8 mouse cellular contexts compared by ENCODE assay signal in genomic region chr16:57167514-57167912, GRCm38 (mm10). TPM values are rescaled to one million over a fixed set of nuclear protein-coding genes. Genes with fewer than 3 reads are reported as not detected.
DNase-seq lines count a peak whose midpoint lies in the region; ATAC-seq and TF ChIP-seq lines count a peak whose summit lies in the region.

No protein-coding gene starts in this region.

- no peak for DNase-seq in cerebellum, adult 2 months
- no peak for DNase-seq in cerebellum, adult 8-10 months
- no peak for DNase-seq in testis, postnatal 10 days (ENCODE audit: low spot score)
- DNase-seq in liver, embryonic 13.5 days = no peak
- DNase-seq in stomach, postnatal 0 days (ENCODE audit: low spot score) = no peak
- DNase-seq in spleen, postnatal 10 days (ENCODE audit: low spot score in 2 of 2) = no peak
- no peak for DNase-seq in gastrocnemius, postnatal 4 days (ENCODE audit: low spot score in 2 of 2)

- H3K4me3 ChIP-seq in cerebellum, adult 2 months (replicated peaks; ENCODE audit: insufficient read depth, low read depth, low read length) = peak overlapping the region; percentile 79
- H3K4me3 ChIP-seq in testis, adult 2 months (ENCODE audit: control insufficient read depth, low read depth, low read length) = peak overlapping the region; percentile 63; the same call in 1 of the 2 replicates
- H3K4me3 ChIP-seq in liver, embryonic 13.5 days (replicated peaks) = peak overlapping the region; percentile 85
- H3K4me3 ChIP-seq in stomach, postnatal 0 days (ENCODE audit: low read depth, low read length) = peak overlapping the region; percentile 71

- TF ChIP-seq POLR2A in cerebellum, adult 2 months (IDR thresholded peaks at IDR 0.05; ENCODE audit: borderline replicate concordance, insufficient read depth, low read length) = no peak
- TF ChIP-seq POLR2A in testis, adult 2 months (IDR thresholded peaks at IDR 0.05; ENCODE audit: control insufficient read depth, low read depth, low read length) = no peak

- no peaks in the 10 kb centered on the region for H3K27me3 ChIP-seq in cerebellum, adult 2 months (ENCODE audit: control insufficient read depth, insufficient read depth, low read length)
- no peaks in the 10 kb centered on the region for H3K27me3 ChIP-seq in testis, adult 2 months (ENCODE audit: control insufficient read depth, insufficient read depth, low read length)
- H3K27me3 ChIP-seq in liver, embryonic 13.5 days = no peaks in the 10 kb centered on the region
- H3K27me3 ChIP-seq in stomach, postnatal 0 days (ENCODE audit: control insufficient read depth, insufficient read depth, low read length) = no peaks in the 10 kb centered on the region

- H3K4me1 ChIP-seq in cerebellum, adult 2 months (ENCODE audit: control insufficient read depth, insufficient read depth, low read length) = no peaks in the 10 kb centered on the region
- no peaks in the 10 kb centered on the region for H3K4me1 ChIP-seq in testis, adult 2 months (ENCODE audit: control insufficient read depth, insufficient read depth, low read length)
- peaks cover 26% of the 10 kb centered on the region for H3K4me1 ChIP-seq in liver, embryonic 13.5 days (replicated peaks)
- H3K4me1 ChIP-seq in stomach, postnatal 0 days (replicated peaks; ENCODE audit: control insufficient read depth, insufficient read depth) = no peaks in the 10 kb centered on the region

- no peak for TF ChIP-seq EP300 in stomach, postnatal 0 days (optimal IDR thresholded peaks at IDR 0.05)

- peak overlapping the region; percentile 96 for H3K4me2 ChIP-seq in liver, embryonic 13.5 days
- peak overlapping the region; percentile 66 for H3K4me2 ChIP-seq in stomach, postnatal 0 days (replicated peaks; ENCODE audit: low read depth)

- 21% methylated on average over 5 of the region's 5 CpGs for WGBS in cerebellum, adult 2 months
- WGBS in liver, embryonic 13.5 days (ENCODE audit: insufficient replicate concordance) = 28% methylated on average over 5 of the region's 5 CpGs
- WGBS in stomach, postnatal 0 days = 12% methylated on average over 5 of the region's 5 CpGs

- peak overlapping the region; percentile 87 for H3K9ac ChIP-seq in liver, embryonic 13.5 days
- H3K9ac ChIP-seq in stomach, postnatal 0 days (ENCODE audit: low read length) = no peak overlapping the region

- no peaks in the 10 kb centered on the region for H3K9me3 ChIP-seq in liver, embryonic 13.5 days (replicated peaks)
- no peaks in the 10 kb centered on the region for H3K9me3 ChIP-seq in stomach, postnatal 0 days (ENCODE audit: control insufficient read depth, low read length)

- no peaks in the 10 kb centered on the region for H3K36me3 ChIP-seq in testis, adult 2 months (ENCODE audit: control insufficient read depth, insufficient read depth, low read length)
- peaks cover 22% of the 10 kb centered on the region for H3K36me3 ChIP-seq in liver, embryonic 13.5 days
- H3K36me3 ChIP-seq in stomach, postnatal 0 days (ENCODE audit: control insufficient read depth, insufficient read depth, low read length) = peaks cover 2% of the 10 kb centered on the region; the same call in 1 of the 2 replicates

- ATAC-seq in liver, embryonic 13.5 days (ENCODE audit: low read depth) = peak; percentile 1; the same call in 1 of the 2 replicates
- peak; percentile 33 for ATAC-seq in stomach, postnatal 0 days (ENCODE audit: low FRiP score, low TSS enrichment)

- peak overlapping the region; percentile 34 for H3K27ac ChIP-seq in cerebellum, adult 2 months (ENCODE audit: insufficient read depth, low read length)
- no peak overlapping the region for H3K27ac ChIP-seq in testis, adult 2 months (ENCODE audit: control insufficient read depth, insufficient read depth, low read depth, low read length)
- no peak overlapping the region for H3K27ac ChIP-seq in liver, embryonic 13.5 days
- H3K27ac ChIP-seq in stomach, postnatal 0 days (replicated peaks) = peak overlapping the region; percentile 45; the same call in 1 of the 2 replicates

- TF ChIP-seq CTCF in cerebellum, adult 2 months (IDR thresholded peaks at IDR 0.05; ENCODE audit: borderline replicate concordance, insufficient read depth, low read depth, low read length) = no peak
- no peak for TF ChIP-seq CTCF in testis, adult 2 months (IDR thresholded peaks at IDR 0.05; ENCODE audit: control insufficient read depth, insufficient read depth, insufficient replicate concordance, low read depth, low read length)
- TF ChIP-seq CTCF in stomach, postnatal 0 days (IDR thresholded peaks at IDR 0.05; ENCODE audit: low read depth) = no peak

RNA-seq across cellular contexts. Expression of gene Nit2, which starts 0.4 kb away (rescaled TPM):
- polyA plus RNA-seq in cerebellum, adult 2 months (2012; rRNA removed) = 14.4 and 16.5 TPM in 2 replicates
- 6.0 and 6.1 TPM in 2 replicates for polyA plus RNA-seq in testis, adult 2 months (2012; rRNA removed)
- 39.5 and 42.0 TPM in 2 replicates for polyA plus RNA-seq in liver, embryonic 13.5 days (2015; fragmentation: Nextera tagmentation; extraction: Ambion mirVana)
- polyA plus RNA-seq in stomach, postnatal 0 days (2015; fragmentation: Nextera tagmentation; extraction: Ambion mirVana) = 40.2 and 41.3 TPM in 2 replicates
- 10 to 100 TPM; 39.6 to 40.8 TPM for total RNA-seq in gastrocnemius, postnatal 4 days (2021)

RNA-seq across cellular contexts. Expression of gene Tomm70a, which starts 46.0 kb away (rescaled TPM):
- polyA plus RNA-seq in cerebellum, adult 2 months (2012; rRNA removed) = 50.5 and 51.6 TPM in 2 replicates
- polyA plus RNA-seq in testis, adult 2 months (2012; rRNA removed) = 20.7 and 24.1 TPM in 2 replicates
- 30.7 and 34.3 TPM in 2 replicates for polyA plus RNA-seq in liver, embryonic 13.5 days (2015; fragmentation: Nextera tagmentation; extraction: Ambion mirVana)
- 26.5 and 27.2 TPM in 2 replicates for polyA plus RNA-seq in stomach, postnatal 0 days (2015; fragmentation: Nextera tagmentation; extraction: Ambion mirVana)
- total RNA-seq in gastrocnemius, postnatal 4 days (2021) = 10 to 100 TPM; 40.4 to 43.9 TPM

Comparison
In these comparisons a context has a peak if more than half of its experiments do, and no peak if none do; other contexts are left out.
1. H3K27ac ChIP-seq: peak in cerebellum, adult 2 months (single experiment) and stomach, postnatal 0 days (single experiment); none in testis, adult 2 months (single experiment) and liver, embryonic 13.5 days (single experiment).
2. Peak in every context shown above with its lines, with median percentiles within 50 percentile points of each other: H3K4me3 ChIP-seq.